Mouse (Mus musculus): Measurements from ENCODE around the gene Aadat.
"Not testable (repeated sequence)": the region's sequence is repeated elsewhere in the genome, so short reads cannot be mapped to it uniquely, and the experiment has no call there.

Gene Aadat

GRCm38 (mm10) chr8:60505653-60506521 lies at the start of gene Aadat:
TSS of gene Aadat (plus strand) at chr8:60505932.
- DNase-seq (ENCODE audit: low spot score) = peak; percentile 78

DNA sequence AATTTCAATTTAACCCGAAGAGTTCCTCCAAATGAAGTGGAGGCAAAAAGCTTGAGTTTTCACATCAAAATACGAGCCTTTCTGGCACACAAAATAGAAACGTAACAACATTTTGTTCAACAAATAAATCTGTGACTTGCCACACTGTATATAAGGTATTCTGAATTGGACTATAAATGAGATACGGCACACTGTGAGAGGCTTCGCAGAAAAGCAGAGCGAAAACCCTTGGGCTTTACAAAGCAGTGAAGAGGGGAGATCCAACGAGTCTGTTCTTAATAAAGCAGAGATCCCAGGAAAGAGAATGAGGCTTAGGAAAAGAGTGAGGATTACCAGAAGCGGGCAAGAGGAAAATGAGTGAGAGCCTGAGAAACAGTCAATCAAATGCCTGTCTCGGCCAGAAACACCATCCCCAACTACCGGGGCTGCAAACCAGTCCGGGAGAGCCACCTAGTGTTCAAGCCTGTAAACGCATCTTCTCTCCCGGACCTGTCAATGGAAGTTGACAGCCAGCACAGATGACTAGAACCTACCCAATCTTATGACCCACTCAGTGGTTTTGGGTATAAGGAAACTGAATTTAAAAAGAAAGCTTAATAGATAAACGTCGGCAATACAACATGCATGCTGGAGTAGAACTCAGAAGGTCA lies 38.9 kb upstream of the Aadat start:
- DNase-seq (ENCODE audit: low spot score) = peak; percentile 50

DNA sequence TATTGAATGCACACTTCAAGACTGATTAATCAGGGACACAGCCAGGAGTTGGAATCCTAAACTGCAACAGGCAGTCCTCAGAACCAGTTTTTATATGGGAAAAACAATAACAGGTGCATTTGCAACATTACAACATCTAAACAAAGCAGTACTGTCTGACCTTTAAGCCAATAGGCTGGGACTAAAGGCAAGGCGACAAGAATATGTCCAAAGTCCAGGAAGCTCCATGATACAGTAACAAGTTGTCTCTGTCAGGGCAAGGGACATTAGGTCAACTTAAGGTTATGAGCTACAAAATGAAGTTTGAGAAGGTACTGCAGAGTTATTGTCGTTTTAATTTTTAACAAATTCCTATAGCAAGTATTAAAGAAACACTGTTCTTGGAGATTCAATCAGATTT lies 15.6 kb upstream of the Aadat start:
- DNase-seq (ENCODE audit: low spot score) = no peak

DNA sequence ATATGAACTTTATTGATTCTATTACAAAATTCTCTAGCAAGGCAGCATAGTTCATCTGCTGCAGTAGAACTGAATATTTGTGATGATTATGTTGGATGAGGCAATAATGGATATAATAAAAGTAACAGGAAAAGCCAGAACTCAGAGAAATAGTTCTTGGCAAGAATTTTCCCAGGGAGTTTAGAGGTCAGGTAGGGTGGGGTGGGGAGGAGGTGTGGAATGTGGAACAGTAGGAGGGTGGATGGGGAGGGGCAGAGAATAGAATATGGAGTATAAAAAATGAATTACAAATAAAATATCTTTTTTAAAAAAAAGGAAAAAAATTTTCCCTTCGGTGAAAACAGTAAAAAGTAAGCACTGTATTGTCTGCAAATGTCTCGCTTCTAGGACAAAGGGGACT lies 13.9 kb upstream of the Aadat start:
- DNase-seq (ENCODE audit: low spot score) = no peak

DNA sequence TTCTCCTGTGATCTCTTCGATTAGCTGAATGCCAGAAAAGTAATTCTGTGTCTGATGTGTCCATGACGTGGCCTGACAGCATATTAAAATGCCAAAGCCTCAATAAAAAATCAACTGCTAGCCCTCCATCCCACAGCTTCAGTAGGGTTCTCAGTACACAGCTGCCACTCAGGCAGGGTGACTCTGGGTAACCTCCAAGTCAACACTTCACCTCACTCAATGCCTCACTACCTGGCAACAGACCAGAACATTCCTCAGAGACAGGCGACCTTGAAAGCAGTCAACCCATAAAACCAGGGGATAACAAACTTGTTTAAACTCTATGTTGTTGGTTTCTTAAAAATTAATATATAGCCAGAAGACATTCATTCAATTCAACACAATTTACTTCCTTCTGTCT lies 13.3 kb upstream of the Aadat start:
- DNase-seq (ENCODE audit: low spot score) = no peak

DNA sequence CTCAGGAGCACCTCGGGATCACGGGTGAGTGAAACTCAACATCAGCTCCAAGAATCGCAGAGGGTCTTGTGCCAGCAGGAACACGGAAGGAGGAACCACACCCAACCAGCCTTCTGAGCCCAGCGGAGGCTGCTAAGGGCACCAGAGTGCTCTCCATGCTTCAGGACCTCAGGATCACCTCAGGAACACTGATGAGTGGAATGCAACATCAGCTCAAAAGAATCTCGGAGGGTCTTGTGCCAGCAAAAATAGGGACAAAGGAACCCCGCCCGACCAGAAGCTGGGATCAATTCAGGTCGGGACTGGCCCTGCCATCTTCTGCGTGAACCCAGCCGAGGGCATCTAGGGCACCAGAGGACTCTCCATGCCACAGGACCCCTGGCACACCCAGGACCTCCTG lies 11.1 kb upstream of the Aadat start:
- no peak for DNase-seq (ENCODE audit: low spot score)

- not testable (repeated sequence) for DNase-seq (ENCODE audit: low spot score)
These were observed 10.7 kb upstream of the Aadat start for GRCm38 (mm10) chr8:60495046-60495445.

DNA sequence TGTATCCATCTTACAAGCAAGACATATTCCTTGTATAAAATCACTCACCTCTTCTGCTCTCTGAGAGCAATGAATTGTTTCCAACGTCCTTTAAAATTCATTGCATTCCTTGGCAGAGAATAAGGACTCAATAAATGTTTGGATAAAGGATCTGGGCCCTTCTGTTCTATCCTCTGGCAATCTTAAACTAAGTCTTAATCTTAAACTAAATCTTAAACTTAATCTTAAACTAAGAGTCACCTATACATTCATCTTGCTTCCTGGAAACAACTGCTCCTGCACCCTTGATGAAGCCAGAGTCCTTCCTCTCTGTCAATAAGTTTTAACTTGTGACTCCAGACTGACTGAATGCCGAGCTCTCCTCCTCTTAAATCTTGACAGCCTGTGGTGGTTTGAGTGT lies 2.6 kb upstream of the Aadat start, which contains the start of gene Gm10283:
TSS of gene Gm10283 (minus strand) at position 101 of the 400 bp plus-strand sequence.
- no peak for DNase-seq (ENCODE audit: low spot score)

DNA sequence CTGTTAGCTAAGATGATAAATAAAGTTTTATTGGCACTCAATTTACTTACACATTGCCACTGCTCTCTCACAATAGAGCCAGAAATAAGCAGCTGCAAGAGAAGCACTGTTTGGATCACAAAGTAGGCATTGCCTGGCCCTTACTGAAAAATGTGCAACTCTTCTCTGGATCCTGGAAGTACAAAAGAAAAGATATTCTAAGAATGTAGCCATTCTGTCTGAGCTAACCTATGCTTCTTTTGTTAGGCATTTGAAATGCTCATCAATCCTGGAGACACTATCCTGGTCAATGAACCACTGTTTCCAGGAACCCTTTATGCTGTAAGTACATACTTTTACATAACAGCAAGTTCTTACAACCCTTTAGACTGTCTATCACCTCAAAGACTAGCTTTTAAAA lies 12.6 kb downstream of the Aadat start:
- DNase-seq (ENCODE audit: low spot score) = no peak

DNA sequence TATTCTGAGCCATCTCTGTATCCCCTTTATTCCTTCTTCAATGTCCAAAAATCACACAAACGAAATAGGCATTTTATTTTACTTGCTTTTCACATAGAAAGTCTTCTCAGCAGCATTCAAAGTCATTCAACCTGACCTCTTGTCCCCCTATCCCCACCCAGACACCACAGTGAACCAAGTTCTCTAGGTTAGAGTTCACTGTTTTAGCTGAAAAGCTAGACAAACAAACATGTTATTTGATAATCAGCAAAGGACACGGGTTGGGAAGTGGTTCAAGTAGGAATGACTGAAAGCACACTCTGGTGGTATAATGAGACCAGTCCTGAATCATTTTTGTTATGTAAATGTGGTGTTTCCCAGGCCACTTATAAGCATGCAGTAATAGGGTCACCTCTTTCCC lies 29.2 kb downstream of the Aadat start:
- DNase-seq (ENCODE audit: low spot score) = no peak

DNA sequence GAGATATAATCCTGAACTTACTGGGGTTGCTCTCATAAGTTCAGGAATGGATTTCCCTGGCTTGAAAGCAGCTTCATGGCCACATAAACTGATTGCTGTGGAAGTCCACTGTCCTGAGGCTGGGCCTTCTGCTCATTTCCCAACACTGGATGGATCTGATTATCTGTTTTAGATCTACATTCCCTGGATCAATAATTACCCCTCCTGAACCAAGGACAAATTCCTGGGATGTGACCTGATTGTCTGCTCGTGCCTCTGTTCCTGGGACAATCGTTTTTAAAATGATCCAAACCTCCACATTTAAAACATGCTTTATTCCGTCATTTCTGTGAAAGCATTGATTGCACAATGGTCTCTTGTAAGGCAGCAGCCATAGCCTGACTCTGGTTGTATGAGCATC lies 61.1 kb downstream of the Aadat start:
- no peak for DNase-seq (ENCODE audit: low spot score)

DNA sequence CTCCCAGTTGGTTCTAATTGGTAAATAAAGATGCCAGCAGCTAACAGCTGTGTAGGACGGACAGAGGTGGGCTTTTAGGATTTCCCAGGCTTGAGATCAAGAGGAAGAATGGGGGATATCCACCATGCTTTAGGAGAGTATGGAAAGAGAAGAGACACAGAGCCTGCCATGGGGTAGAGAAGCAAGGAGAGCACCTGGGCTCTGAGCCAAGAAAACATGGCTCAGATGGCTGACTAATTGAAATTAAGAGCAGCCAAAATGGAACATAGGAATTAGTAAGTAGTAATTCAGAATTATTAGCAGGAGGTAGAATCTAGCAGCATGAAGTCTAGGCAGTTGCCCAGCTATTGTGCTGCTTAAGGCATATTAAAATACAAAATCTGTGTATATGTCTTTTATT lies 71.5 kb downstream of the Aadat start:
- no peak for DNase-seq (ENCODE audit: low spot score)

DNA sequence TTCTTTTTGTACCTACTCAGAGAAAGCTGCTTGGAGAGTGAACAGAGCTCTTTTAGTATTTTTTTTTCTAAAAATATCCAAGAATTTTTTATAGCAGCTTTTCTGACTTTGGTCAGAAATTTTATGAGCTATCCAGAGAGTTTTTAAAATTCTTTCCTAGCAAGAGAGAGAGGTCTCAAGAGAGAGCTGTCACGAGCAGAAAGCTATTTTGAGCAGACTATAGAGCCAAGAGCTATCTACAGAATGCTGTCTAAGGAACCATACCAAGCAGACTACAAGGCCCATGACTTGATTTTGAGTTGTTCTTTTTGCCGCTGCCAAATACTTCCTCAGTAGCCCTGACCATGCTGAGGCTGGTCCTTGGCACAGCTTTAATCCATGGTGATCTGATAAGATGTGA lies 77.6 kb downstream of the Aadat start:
- no peak for DNase-seq (ENCODE audit: low spot score)

- DNase-seq (ENCODE audit: low spot score) = not testable (repeated sequence)
These were observed 85.8 kb downstream of the Aadat start for GRCm38 (mm10) chr8:60591352-60592105.

GRCm38 (mm10) chr8:60594761-60595160 lies 89.0 kb downstream of the Aadat start:
- no peak for DNase-seq (ENCODE audit: low spot score)

Measured in MN1 (cell line).